Mouse (Mus musculus) megakaryocyte, adult 5-6 weeks (primary cell): ENCODE data around the gene Tbce. TPM values are rescaled to one million over a fixed set of nuclear protein-coding genes. Genes with fewer than 3 reads are reported as not detected.

ENCODE experiments used
- ATAC-seq: 2 replicates; pipeline ENCODE4 v1.8.0; 2016; ENCODE audit warnings: mild to moderate bottlenecking, inconsistent platforms; ENCODE audit not compliant: poor library complexity, severe bottlenecking
- total RNA-seq, 2 experiments: library from RNA; stranded (forward) in 1 of 2; stranded (reverse) in 1 of 2; fragments of 153-499, 151-499 nt in 1 of 2; fragments of 221-1000, 200-1000 nt in 1 of 2; gene quantifications; 2 replicates each; pipeline versions ENCODE4 v1.2.3 to v1.2.4; 2015 to 2017

The Tbce gene
- total RNA-seq, 2 experiments from 2014 or later, result 49.6 to 62.8 TPM

GRCm38 (mm10) chr13:13981842-13982241 is 57.6 kb downstream of the Tbce start:
- ATAC-seq, result 0 out of 2 replicates have a peak, but pooled peaks have one; percentile 56

- ATAC-seq, result no peak
Measured at GRCm38 (mm10) chr13:13969796-13970195, 69.6 kb downstream of the Tbce start.

GRCm38 (mm10) chr13:13968629-13969111 is 70.8 kb downstream of the Tbce start:
- ATAC-seq, result peak; percentile 98

- ATAC-seq, result no peak
Measured at GRCm38 (mm10) chr13:13966172-13966571, 73.3 kb downstream of the Tbce start.

- ATAC-seq, result no peak
Measured at GRCm38 (mm10) chr13:13965388-13965964, 74.0 kb downstream of the Tbce start.

- ATAC-seq, result no peak
Measured at GRCm38 (mm10) chr13:13961046-13961445, 78.4 kb downstream of the Tbce start.

GRCm38 (mm10) chr13:13960211-13960610 is 79.2 kb downstream of the Tbce start:
- ATAC-seq, result no peak

- no peak for ATAC-seq
Measured at GRCm38 (mm10) chr13:13956686-13957085, 82.8 kb downstream of the Tbce start.

GRCm38 (mm10) chr13:13954931-13955330 is 84.5 kb downstream of the Tbce start:
- ATAC-seq, result peak; percentile 8; the same call in 1 of the 2 replicates

- ATAC-seq, result peak; percentile 92
Measured at GRCm38 (mm10) chr13:13953874-13954832, 85.3 kb downstream of the Tbce start, which contains the start of gene B3galnt2. B3galnt2 (plus strand) TSS chr13:13954469.

Other genes with a start within 250 kb of the Tbce start
- 24.3 and 25.9 TPM in 2 replicates for gene B3galnt2, start 85.2 kb downstream of the Tbce start, total RNA-seq (2015)
- gene B3galnt2, start 85.2 kb downstream of the Tbce start, total RNA-seq (2017), result 16.8 and 20.5 TPM in 2 replicates
- 21.1 and 22.1 TPM in 2 replicates for gene Arid4b, start 23.6 kb upstream of the Tbce start, total RNA-seq (2015)
- gene Arid4b, start 23.6 kb upstream of the Tbce start, total RNA-seq (2017), result 31.5 and 32.6 TPM in 2 replicates
- 24.6 and 31.2 TPM in 2 replicates for gene Ggps1, start 23.9 kb upstream of the Tbce start, total RNA-seq (2015)
- 21.1 and 23.5 TPM in 2 replicates for gene Ggps1, start 23.9 kb upstream of the Tbce start, total RNA-seq (2017)